Mouse (Mus musculus) cerebellum, adult 2 months (tissue): Measurements from ENCODE around the gene Emilin2.

Experiments used
- CTCF ChIP-seq: fragments of 200-500 bp; IDR thresholded peaks from 2 replicates; pipeline ENCODE4 v1.5.1; 2011; ENCODE audit warnings: low read depth, mild to moderate bottlenecking, control low read depth, low read length, moderate library complexity, borderline replicate concordance; ENCODE audit not compliant: insufficient read depth
- POLR2A ChIP-seq: fragments of 200-500 bp; IDR thresholded peaks from 2 replicates; pipeline ENCODE4 v1.6.1; 2011; ENCODE audit warnings: low read length, control low read depth, borderline replicate concordance; ENCODE audit not compliant: insufficient read depth

GRCm38 (mm10) chr17:71250819-71251600, 60.8 kb downstream of the Emilin2 start:
- no peak for TF ChIP-seq POLR2A
- no peak for TF ChIP-seq CTCF
